Mouse (Mus musculus) gastrocnemius, postnatal 14 days (tissue): ENCODE results near the gene Arsg. TPM values are rescaled to one million over a fixed set of nuclear protein-coding genes. Genes with fewer than 3 reads are reported as not detected.

Experiments used
- DNase-seq: peaks from one replicate; pipeline ENCODE4 v3.0.0; 2021; ENCODE audit warnings: mixed read lengths
- intact Hi-C: fragments of 180-260 bp; cut with DNase I; formaldehyde crosslinking; loops from one replicate; pipeline ENCODE4 v1.15.1; 2025; ENCODE audit warnings: low total_unique reads
- total RNA-seq, 2 experiments: library from RNA; stranded (reverse); gene quantifications; 2 replicates each; pipeline ENCODE4 v1.2.3; 2021

The Arsg gene
- total RNA-seq, 2 experiments from 2014 or later, result 5.7 to 7.1 TPM

DNA sequence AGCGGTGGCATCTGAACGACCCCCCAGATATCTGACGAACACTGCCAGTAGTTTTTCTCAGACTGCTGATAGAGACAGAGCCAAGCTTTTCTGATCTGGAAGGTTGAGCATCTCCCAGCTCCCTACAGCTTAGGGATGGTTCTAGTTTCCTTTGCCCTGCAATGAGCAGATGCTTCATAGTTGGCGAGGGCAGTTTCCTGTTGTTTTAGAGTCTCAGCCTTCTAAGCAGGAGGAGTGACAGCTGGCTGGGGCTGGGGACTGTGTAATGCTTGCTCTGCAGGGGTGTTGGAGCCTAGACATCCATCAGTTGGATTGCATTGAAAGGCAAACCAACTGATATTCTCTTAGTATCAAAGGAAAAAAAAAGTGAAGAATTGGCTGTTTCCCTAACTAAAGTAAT, 56.9 kb downstream of the Arsg start:
- intact Hi-C loops, result no loop called here

DNA sequence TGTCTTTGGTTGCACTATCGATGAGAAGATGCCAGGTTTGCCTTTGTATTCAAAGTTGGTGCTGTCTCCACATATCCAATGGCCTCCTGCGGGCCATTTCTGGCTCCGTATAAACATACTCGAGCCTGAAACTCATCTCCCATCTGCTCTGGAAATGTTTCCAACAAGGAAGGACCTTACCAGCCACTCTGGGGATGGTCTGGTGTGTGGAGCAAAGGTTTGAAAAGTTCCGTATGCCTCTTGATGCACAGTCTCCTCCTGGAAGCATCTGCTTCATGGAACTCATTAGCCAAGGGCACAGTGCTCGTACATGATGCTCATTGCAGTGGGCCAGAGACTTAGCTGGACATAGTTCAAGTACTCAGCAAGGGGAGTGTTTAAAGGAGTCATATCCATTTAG, 62.8 kb downstream of the Arsg start:
- no peak for DNase-seq
- intact Hi-C loops, result no loop called here

More for the DNA sequence above, 56.9 kb downstream of the Arsg start:
- DNase-seq, result no peak

DNA sequence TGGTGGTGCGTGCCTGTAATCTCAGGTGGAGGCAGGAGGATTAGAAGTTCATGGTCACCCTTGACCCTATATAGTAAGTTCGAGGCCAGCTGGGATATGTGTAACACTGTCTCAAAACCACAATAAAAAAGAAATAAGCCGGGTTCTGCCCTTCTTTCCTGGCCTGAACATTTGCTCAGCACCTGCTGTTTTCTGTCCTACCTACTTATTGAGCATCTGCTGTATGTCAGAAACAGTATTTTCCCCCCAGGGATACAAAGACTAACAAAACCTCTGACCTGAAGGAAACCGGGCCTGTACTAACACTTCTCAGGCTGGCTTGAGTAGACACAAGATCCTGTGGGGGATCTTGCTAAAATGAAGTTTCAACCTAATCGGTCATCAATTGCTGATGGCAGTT, 63.8 kb downstream of the Arsg start:
- no peak for DNase-seq
- intact Hi-C loops, result no loop called here

DNA sequence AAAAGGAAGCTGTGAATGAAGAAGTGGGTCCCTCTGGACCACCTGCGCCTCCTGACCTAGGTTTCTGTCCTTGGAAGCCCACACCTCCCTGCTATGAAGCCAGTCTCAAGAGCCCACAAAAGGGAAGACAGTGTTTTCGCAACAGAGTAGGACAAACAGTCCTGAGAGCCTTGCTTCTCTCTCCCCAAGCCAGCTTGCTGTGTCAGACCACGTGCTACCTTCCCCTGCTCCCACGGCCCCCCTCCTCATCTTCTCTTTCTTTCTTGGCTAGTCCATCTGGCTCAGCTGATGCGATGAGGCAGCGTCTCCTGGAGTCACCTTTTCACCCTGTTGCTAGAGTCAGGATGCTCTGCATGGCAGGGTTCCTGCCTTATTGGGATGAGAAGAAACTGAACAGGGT, 66.1 kb downstream of the Arsg start:
- DNase-seq, result no peak
- intact Hi-C loops, result no loop called here

DNA sequence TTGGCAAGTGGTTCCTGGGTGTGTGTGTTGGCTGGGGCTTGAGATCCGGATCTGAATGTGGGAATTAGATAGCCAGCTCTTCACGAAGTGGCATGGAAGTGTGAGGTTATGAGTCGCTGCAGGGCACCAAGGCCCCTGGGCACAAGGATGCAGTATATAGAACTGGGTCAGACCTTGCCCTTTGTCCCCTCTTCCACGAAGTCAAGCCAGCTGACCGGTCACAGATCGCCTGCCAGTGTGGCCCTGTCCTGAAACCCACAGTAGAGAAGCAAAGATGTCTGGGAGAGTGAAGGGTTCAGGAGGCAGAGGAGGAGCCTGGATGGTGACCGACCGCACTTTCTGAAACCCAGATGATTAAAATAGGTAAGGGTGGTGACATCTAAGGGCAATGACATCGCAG, 70.3 kb downstream of the Arsg start:
- intact Hi-C loops, result no loop called here
- DNase-seq, result no peak

DNA sequence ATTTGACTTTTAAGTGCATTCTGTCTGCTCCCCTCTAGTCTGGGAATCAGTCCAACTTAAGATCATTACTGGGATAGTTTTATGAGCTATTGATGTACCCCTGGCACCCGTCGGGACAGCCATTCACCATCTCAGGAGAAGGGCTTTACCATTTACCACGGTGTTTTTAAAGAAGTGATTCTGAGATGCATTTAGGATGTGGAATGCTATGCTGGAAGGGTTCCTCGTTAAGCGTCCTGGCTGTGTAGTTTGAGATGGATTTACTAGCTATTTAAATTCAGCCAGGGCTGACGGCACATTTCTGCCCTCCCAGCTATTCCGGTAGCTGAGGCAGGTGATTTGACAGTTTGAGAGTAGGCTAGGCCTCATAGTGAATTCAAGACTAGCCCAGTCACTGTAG, 71.3 kb downstream of the Arsg start:
- intact Hi-C loops, result no loop called here
- no peak for DNase-seq

DNA sequence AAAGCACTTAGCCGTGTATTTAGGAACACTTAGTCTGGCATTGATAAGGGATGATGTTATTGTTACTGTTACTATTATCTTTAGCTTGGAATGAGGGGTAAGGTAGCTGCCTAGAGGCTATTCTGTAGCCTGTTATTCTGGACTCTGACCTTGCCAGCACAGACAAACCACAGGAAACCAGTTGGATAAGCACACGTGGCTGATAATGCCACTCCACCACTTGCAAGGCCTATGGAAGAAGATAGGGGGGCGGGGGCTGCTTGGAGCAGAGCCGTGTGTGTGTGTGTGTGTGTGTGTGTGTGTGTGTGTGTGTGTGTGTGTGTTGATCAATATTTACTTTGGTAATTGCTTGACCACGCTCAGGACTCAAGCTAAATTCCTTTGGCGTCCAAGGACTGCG, 72.1 kb downstream of the Arsg start:
- intact Hi-C loops, result no loop called here
- no peak for DNase-seq

DNA sequence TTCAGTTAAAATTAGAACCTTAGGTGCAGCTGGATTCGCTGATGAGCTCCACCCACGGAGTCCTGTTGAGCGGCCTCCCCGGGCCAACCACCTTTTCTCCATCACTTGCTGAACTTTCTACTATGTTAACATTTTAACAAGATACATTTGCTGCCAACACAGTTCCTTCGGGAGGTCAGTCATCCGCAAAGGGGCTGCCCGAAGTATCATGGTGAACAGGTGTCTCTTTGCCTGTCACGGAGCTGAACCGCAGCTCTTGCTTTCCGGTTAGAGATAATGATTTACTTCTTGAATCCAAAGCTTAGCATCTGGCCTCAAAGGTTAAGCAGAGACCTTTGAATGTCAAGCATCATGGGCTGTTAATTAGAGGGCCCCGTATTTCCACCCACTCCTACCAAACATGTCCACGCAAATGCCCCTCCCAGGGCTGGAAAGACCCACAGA, 72.5 kb downstream of the Arsg start:
- no peak for DNase-seq

DNA sequence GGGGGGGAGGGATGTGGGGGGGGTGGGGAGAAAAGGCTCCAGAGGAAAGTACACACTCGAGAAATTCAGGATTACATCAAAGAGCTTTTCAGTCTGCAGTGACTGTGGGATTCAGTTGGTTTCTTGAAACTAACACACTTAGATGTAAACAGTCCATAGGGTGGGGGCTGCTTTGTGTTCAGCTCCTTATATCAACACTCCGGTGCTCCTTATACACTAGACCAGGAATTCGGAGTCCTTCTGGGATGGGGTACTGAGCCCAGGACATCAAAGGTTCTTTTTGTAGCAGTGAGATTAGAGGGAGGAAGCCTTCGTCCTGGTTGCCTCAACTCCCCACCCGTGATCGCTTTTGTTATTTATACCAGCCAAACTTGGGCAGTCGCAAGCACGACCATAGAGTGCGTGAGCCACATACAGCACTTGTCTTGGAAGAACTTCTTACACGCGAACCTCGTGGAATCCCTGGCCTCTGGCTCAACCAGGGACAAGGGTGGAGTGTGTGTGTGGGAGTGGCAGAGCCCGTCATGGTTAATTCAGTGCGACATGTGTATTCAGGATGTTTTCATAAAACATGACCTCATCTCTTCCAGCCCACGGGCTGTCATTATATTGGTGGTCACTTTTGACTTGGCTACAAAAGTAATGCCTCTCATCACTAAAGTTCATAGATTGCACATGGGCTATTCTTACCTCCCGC, 73.3 kb downstream of the Arsg start:
- intact Hi-C loops, result no loop called here
- DNase-seq, result no peak

More for the DNA sequence above, 72.5 kb downstream of the Arsg start:
- intact Hi-C loops, result no loop called here

DNA sequence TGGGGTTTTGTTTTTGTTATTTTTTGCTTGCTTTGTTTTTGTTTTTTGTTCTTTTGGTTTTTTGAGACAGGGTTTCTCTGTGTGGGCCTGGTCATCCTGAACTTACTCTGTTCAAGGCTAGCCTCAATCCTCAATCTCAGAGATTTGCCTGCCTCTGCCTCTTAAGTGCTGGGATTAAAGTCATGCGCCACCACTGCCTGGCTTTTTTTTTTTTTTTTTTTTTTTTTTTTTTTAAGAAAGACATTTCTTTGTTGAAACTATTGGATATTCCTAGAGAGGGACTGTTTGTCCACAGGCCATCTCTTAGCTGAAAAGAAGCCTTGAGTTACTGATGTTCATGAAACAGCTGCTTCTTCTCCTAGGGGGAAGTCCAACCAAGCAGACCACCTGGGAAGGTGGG, 74.5 kb downstream of the Arsg start:
- intact Hi-C loops, result no loop called here

DNA sequence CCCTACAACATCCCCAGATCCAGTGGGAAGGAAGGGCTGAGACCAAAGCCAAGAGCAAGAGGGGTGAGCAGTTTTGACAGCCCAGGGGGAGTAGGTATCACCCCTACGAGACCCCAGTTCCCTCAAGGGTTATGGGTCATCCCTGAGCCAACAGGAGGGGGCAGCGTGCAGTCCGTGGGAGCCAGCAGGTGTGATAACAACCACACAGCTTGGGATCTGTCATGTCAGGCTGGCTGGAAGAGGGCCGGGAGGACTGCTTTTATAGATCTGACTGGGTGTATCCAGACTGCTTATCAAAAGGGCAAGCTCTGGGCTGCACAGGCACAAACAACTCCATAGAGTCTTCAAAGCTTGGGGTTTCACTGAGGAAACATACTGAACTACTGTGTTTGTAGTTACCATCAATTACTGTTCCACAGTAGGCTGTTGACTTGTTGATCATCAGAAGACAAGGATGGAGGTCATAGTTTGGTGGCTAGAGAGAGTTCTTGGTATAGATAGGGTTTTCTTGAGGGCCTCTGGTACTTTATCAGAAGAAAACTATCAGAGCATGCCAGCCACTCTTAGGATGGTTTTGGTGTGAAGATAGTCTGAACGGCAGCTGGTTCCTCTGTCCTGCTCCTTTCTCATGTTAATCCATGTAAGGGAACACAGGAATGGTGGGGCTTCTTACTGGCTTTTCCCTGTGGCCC, 76.6 kb downstream of the Arsg start:
- intact Hi-C loops, result no loop called here
- DNase-seq, result no peak

More for the DNA sequence above, 74.5 kb downstream of the Arsg start:
- no peak for DNase-seq

DNA sequence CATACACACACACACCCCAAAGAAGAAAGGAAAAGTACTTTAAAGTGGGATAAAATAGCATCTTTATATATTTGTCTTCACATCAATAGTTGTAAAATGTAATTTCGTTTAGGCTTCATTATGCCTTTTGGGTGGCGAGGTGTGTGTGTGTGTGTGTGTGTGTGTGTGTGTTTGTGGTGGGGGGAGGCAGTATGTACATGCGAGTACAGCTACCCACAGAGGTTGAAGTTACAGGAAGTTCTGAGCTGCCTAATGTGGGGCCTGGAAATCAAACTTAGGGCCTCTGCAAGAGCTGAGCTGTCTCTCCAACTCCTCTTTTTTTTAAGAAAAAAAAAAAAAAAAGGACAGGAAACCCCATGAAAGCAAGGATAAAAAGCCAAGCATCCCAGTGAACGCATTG, 80.7 kb downstream of the Arsg start:
- intact Hi-C loops, result no loop called here
- DNase-seq, result no peak

DNA sequence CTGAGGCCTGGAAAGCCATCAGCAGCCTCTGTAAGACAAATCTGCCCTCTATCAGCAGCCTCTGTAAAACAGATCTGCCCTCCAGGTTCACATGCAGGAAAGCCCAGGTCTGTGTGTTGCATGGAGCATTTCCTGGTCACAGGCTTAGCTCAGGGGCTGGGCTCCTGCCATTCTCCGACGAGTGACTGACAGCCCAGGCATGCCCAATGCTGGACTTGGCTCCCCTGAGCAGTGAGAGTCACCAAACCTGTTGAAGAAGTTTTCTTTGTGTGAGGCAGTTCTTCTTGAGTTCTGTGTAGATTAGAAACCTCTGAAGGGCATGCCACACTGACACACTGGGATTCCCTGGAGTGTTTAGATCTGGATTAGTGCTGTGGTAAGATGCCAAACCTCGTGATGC, 81.3 kb downstream of the Arsg start:
- intact Hi-C loops, result no loop called here

DNA sequence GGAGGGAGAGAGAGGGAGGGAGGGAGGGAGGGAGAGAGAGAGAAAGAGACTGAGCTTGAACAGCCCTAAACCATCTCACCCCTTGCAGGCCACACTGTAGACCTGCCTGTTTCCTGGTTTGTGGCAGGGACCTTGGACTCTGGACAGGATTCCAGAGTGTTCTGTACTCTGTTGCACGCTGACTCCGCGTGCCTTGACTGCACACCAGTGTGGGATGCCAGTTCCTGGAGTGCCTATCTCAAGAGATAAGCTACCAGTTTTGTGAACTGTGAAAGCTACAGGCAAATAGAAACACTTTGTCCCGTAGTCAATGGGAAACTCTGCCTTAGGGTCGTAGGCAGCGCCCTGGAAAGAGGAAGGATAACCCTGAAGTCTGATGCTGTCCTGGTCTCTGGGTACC, 83.0 kb downstream of the Arsg start:
- intact Hi-C loops, result no loop called here
- no peak for DNase-seq

More for the DNA sequence above, 81.3 kb downstream of the Arsg start:
- DNase-seq, result no peak

DNA sequence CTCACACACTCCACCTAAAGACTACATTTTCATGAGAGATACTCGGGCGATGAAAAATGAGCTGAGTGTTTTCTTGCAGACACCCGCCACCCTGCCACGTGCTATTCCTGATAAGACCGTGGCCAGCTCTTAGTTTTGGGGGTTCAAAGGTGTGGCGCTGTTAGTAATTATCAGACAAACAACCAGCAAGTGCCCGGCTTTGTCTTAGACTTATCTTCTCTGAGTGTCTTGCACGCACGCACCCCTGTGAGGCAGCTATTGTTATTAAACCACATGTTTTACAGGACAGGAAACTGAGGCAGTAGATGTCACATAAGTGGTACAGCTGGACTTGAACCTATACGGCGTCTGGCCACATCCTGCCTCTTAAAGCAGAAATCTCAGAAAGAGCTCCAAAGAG, 84.2 kb downstream of the Arsg start:
- no peak for DNase-seq
- intact Hi-C loops, result no loop called here

DNA sequence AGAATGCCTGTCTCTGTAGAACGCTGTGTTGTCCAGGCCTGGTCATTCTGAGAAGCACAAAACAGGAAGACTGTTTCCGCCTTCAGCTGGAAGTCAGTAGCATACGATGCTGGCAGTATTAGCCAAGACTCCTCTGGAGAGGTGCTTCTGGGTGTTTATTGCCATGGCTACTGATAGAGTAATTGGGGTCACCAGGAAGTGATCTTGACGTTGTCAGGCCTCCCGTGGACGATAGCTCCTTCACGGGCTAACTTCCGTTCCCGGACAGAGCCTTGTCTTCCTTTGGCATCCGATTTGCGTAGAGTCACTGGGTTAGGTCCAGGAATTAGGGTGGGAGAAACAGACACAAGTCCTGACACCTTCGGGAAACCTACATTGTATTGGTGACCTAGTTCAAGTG, 86.1 kb downstream of the Arsg start:
- intact Hi-C loops, result no loop called here
- no peak for DNase-seq

DNA sequence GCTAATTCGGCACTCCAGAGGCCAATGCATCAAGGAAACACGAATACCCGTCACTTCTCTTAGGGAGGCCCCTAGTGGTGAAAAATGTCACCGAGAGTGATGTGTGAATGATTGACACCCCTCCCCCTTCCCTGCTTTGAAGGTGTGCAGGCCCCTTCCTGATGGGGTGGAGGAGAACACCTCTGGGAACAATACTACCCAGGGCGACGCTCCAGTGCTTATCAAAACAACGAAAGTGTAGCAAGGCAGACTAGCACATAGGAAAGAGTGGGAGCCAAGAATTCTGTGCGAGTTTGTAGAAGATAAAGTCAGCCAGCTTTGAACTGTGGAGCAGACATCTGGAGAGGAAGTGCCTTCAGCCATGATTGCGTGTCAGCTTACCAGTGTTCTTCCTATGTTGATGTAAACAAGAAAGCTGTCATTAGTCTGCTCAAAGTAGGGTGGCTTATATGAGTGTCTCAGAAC, 87.7 kb downstream of the Arsg start:
- intact Hi-C loops, result no loop called here
- DNase-seq, result no peak

DNA sequence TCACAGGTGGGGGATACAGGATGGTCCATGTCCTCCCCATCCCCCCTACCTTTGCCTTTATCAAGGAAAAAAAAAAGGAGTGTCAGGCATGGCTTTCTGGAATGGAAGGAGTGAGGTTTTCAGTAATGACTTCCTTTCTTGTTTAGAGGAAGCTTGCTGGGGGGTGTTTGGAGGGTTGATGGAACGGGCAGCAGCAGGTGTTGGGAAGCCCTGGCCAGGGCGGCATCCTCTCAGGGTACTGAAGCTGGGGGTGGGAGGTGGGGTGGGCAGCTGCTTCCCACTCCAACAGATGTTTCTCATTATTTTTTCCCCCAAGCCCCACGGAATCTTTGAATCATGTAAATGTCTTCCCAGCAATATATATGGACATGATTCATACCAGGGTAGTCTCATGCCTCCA, 88.3 kb downstream of the Arsg start:
- DNase-seq, result no peak
- intact Hi-C loops, result no loop called here

DNA sequence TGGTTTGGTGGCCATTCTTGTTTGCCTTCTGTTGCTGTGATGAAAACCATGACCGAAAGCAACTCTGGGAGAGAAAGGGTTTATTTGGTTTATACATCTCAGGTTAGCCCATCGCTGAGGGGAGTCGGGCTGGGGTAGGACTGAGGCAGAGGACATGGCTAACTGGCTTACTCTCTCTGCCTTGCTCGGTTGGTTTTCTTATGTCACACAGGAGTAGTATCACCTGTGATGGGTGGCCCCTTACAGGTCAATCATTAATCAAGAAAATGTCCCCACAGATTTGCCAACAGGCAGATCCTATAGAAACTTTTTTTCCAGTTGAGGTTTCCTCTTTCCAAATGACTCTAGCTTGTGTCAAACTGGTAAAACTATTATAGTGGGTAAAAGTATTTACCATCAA, 90.5 kb downstream of the Arsg start:
- no peak for DNase-seq
- intact Hi-C loops, result no loop called here

DNA sequence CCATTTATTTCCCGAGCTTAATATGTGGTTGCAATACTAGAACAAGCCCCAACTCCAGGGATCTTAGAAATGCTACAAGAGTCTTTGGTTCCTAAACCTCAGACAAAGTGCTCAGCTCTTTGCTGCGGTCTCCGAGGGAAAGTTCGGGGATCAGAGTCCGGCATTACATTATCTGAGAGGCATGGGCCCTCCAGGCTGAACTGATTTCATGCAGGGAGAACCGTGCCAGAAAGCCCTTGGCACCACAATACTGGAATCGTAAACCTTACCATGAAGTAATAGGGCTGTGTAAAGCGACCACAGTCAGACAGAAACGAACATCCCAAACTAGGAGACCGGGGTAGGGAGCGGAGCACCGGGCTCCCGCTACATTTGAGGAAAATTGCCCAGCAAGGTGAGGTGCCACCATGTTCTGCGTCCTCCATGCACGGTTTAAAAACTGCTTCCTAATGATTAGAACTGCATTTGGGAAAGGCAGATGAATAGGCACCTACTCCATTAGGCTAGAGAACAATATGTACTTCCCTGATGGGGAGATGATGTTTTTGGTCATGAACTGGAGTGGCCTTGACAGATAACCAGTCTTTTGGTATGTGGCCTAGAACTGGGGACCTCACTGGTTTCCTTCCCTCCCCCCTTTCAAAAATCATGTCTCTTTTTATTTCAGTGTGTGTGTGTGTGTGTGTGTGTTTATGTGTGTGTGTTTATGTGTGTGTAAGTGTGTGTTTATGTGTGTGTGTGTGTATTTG, 91.5 kb downstream of the Arsg start:
- no peak for DNase-seq
- intact Hi-C loops, result no loop called here
